ENCODE assay signal across 27 mouse cellular contexts in genomic region chr11:60962709-60963108, GRCm38 (mm10). TPM values are rescaled to one million over a fixed set of nuclear protein-coding genes. Genes with fewer than 3 reads are reported as not detected.
A peak's percentile ranks its signal among the peaks of the same experiment; 100 is the strongest.
DNase-seq lines count a peak whose midpoint lies in the region; ATAC-seq lines count a peak whose summit lies in the region.
"Had no signal": no experiment of that assay in that cellular context is flagged by ENCODE, and none has a peak within 500 bp of the region (broad histone marks: within the 10 kb centered on the region; RNA-seq: fewer than 3 reads in every experiment).

No protein-coding gene starts in this region.

- no peaks in the 10 kb centered on the region for H3K27me3 ChIP-seq in midbrain, embryonic 11.5 days (ENCODE audit: control insufficient read depth, insufficient read depth, low read length)
- no peaks in the 10 kb centered on the region for H3K27me3 ChIP-seq in midbrain, embryonic 14.5 days (ENCODE audit: control insufficient read depth, insufficient read depth, low read length)
- H3K27me3 ChIP-seq: CH12.LX; heart, embryonic 12.5 days; heart, embryonic 15.5 days; intestine, embryonic 15.5 days; Patski had no signal

- ATAC-seq in midbrain, embryonic 11.5 days (ENCODE audit: low FRiP score): no peak
- no peak for ATAC-seq in midbrain, embryonic 14.5 days (ENCODE audit: low FRiP score, low TSS enrichment)
- ATAC-seq: forebrain, embryonic 13.5 days; hindbrain, embryonic 16.5 days; intestine, embryonic 15.5 days; Patski had no signal

- peak; percentile 61 for DNase-seq in gastrocnemius, adult 18-20 months (ENCODE audit: low spot score)
- no peak for DNase-seq in gastrocnemius, postnatal 4 days (ENCODE audit: low spot score in 2 of 2)
- peak; percentile 42 for DNase-seq in layer of hippocampus, adult 9-11 months
- DNase-seq in layer of hippocampus, adult 9-10 months (ENCODE audit: low spot score): no peak
- peak; percentile 41 for DNase-seq in midbrain, embryonic 11.5 days (ENCODE audit: low spot score, missing footprints)
- no peak for DNase-seq in midbrain, embryonic 14.5 days
- DNase-seq in adrenal gland, adult 18-20 months (ENCODE audit: low spot score in 2 of 2): no peak
- DNase-seq: adrenal gland, adult 2 months; adrenal gland, postnatal 14 days; B cell, adult 2 months; cerebellum, adult 18-20 months; cerebellum, adult 9-10 months; cerebellum, postnatal 14 days; heart, adult 18-20 months; heart, postnatal 10 days; heart, postnatal 36 days had no signal

- no peaks in the 10 kb centered on the region for H3K4me1 ChIP-seq in midbrain, embryonic 11.5 days (ENCODE audit: control insufficient read depth, insufficient read depth, low read length)
- H3K4me1 ChIP-seq in midbrain, embryonic 14.5 days (ENCODE audit: control insufficient read depth, insufficient read depth, low read length): no peaks in the 10 kb centered on the region
- H3K4me1 ChIP-seq: forebrain, embryonic 13.5 days; heart, embryonic 12.5 days; heart, embryonic 15.5 days; hindbrain, embryonic 13.5 days had no signal

- H3K4me3 ChIP-seq in midbrain, embryonic 11.5 days (ENCODE audit: low read depth, low read length): no peak overlapping the region
- no peak overlapping the region for H3K4me3 ChIP-seq in midbrain, embryonic 14.5 days (replicated peaks; ENCODE audit: low read depth, low read length)
- H3K4me3 ChIP-seq: forebrain, embryonic 10.5 days; forebrain, embryonic 13.5 days; heart, embryonic 12.5 days; heart, embryonic 15.5 days; hindbrain, embryonic 10.5 days; hindbrain, embryonic 13.5 days; intestine, embryonic 15.5 days had no signal

- H3K27ac ChIP-seq in midbrain, embryonic 11.5 days (ENCODE audit: low read depth, low read length): no peak overlapping the region
- H3K27ac ChIP-seq in midbrain, embryonic 14.5 days (replicated peaks; ENCODE audit: low read depth, low read length): no peak overlapping the region
- H3K27ac ChIP-seq: forebrain, embryonic 10.5 days; forebrain, embryonic 13.5 days; heart, embryonic 15.5 days; hindbrain, embryonic 10.5 days; hindbrain, embryonic 13.5 days; intestine, embryonic 15.5 days had no signal

- WGBS in midbrain, embryonic 11.5 days: 86% methylated on average over 5 of the region's 5 CpGs
- 87% methylated on average over 5 of the region's 5 CpGs for WGBS in midbrain, embryonic 14.5 days

- H3K9me3 ChIP-seq in midbrain, embryonic 11.5 days (ENCODE audit: control insufficient read depth, low read length): no peaks in the 10 kb centered on the region
- H3K9me3 ChIP-seq in midbrain, embryonic 14.5 days (ENCODE audit: control insufficient read depth, low read length): no peaks in the 10 kb centered on the region
- H3K9me3 ChIP-seq: forebrain, embryonic 13.5 days; heart, embryonic 15.5 days; hindbrain, embryonic 13.5 days; intestine, embryonic 15.5 days had no signal

- no peak overlapping the region for H3K9ac ChIP-seq in midbrain, embryonic 11.5 days (ENCODE audit: low read length)
- no peak overlapping the region for H3K9ac ChIP-seq in midbrain, embryonic 14.5 days (replicated peaks; ENCODE audit: low read length)
- H3K9ac ChIP-seq: forebrain, embryonic 13.5 days; heart, embryonic 12.5 days; heart, embryonic 15.5 days; hindbrain, embryonic 13.5 days; intestine, embryonic 15.5 days had no signal

- no peaks in the 10 kb centered on the region for H3K36me3 ChIP-seq in midbrain, embryonic 11.5 days (ENCODE audit: control insufficient read depth, insufficient read depth, low read length)
- no peaks in the 10 kb centered on the region for H3K36me3 ChIP-seq in midbrain, embryonic 14.5 days (ENCODE audit: control insufficient read depth, insufficient read depth, low read length)
- H3K36me3 ChIP-seq: forebrain, embryonic 10.5 days; G1E; heart, embryonic 12.5 days; heart, embryonic 15.5 days; hindbrain, embryonic 10.5 days; hindbrain, embryonic 13.5 days; intestine, embryonic 15.5 days had no signal

- H3K4me2 ChIP-seq in midbrain, embryonic 11.5 days: no peak overlapping the region
- H3K4me2 ChIP-seq in midbrain, embryonic 14.5 days (ENCODE audit: low read length): no peak overlapping the region
- H3K4me2 ChIP-seq: forebrain, embryonic 13.5 days; heart, embryonic 12.5 days; heart, embryonic 15.5 days; hindbrain, embryonic 13.5 days; intestine, embryonic 15.5 days had no signal

RNA-seq across cellular contexts. Expression of gene Map2k3, which starts 30.9 kb away (rescaled TPM):
- 100 to 1,000 TPM; 105 to 173 TPM for total RNA-seq in gastrocnemius, adult 18-20 months (2021)
- 10 to 100 TPM; 69.8 to 79.2 TPM for total RNA-seq in gastrocnemius, postnatal 4 days (2021)
- 34.2 and 37.4 TPM in 2 replicates for polyA plus RNA-seq in midbrain, embryonic 11.5 days (2014; fragmentation: Nextera tagmentation; extraction: Ambion mirVana)
- 18.5 and 23.2 TPM in 2 replicates for polyA plus RNA-seq in midbrain, embryonic 14.5 days (2014; fragmentation: Nextera tagmentation; extraction: Ambion mirVana)
- 100 to 1,000 TPM in 1 of 2 experiments, 10 to 100 TPM in 1; 71.7 to 116 TPM for total RNA-seq in adrenal gland, adult 18-20 months (2021)

RNA-seq across cellular contexts. Expression of gene Natd1, which starts 48.2 kb away (rescaled TPM):
- total RNA-seq in gastrocnemius, adult 18-20 months (2021): 10 to 100 TPM in 1 of 2 experiments, 1 to 10 TPM in 1; 8.2 to 10.3 TPM
- 10 to 100 TPM; 19.8 to 25.2 TPM for total RNA-seq in gastrocnemius, postnatal 4 days (2021)
- polyA plus RNA-seq in midbrain, embryonic 11.5 days (2014; fragmentation: Nextera tagmentation; extraction: Ambion mirVana): 18.3 and 24.3 TPM in 2 replicates
- 33.0 and 42.2 TPM in 2 replicates for polyA plus RNA-seq in midbrain, embryonic 14.5 days (2014; fragmentation: Nextera tagmentation; extraction: Ambion mirVana)
- 10 to 100 TPM; 21.6 to 22.9 TPM for total RNA-seq in adrenal gland, adult 18-20 months (2021)

RNA-seq across cellular contexts. Expression of gene Kcnj12, which starts 59.7 kb away (rescaled TPM):
- 10 to 100 TPM; 48.6 to 67.1 TPM for total RNA-seq in gastrocnemius, adult 18-20 months (2021)
- 10 to 100 TPM; 13.7 to 16.4 TPM for total RNA-seq in gastrocnemius, postnatal 4 days (2021)
- 0.16 and 0.33 TPM in 2 replicates for polyA plus RNA-seq in midbrain, embryonic 11.5 days (2014; fragmentation: Nextera tagmentation; extraction: Ambion mirVana)
- polyA plus RNA-seq in midbrain, embryonic 14.5 days (2014; fragmentation: Nextera tagmentation; extraction: Ambion mirVana): 2.8 and 2.9 TPM in 2 replicates
- total RNA-seq in adrenal gland, adult 18-20 months (2021): 1 to 10 TPM; 2.1 to 2.8 TPM
- total RNA-seq: CH12.LX, G1E had no signal
- polyA plus RNA-seq: G1E, Patski had no signal

Comparison
In these comparisons a context has a peak if more than half of its experiments do, and no peak if none do; other contexts are left out.
1. DNase-seq: peak in gastrocnemius, adult 18-20 months (single experiment), layer of hippocampus, adult 9-11 months (single experiment) and midbrain, embryonic 11.5 days (single experiment); none in gastrocnemius, postnatal 4 days (0 of 2), layer of hippocampus, adult 9-10 months (single experiment), midbrain, embryonic 14.5 days (single experiment) and adrenal gland, adult 18-20 months (0 of 2).